Mouse (Mus musculus) kidney, adult 11 months (tissue): ENCODE data around the gene Ctsa.

ENCODE experiments used
- DNase-seq: peaks from one replicate; pipeline ENCODE4 v3.0.0; 2022

The Ctsa gene

DNA sequence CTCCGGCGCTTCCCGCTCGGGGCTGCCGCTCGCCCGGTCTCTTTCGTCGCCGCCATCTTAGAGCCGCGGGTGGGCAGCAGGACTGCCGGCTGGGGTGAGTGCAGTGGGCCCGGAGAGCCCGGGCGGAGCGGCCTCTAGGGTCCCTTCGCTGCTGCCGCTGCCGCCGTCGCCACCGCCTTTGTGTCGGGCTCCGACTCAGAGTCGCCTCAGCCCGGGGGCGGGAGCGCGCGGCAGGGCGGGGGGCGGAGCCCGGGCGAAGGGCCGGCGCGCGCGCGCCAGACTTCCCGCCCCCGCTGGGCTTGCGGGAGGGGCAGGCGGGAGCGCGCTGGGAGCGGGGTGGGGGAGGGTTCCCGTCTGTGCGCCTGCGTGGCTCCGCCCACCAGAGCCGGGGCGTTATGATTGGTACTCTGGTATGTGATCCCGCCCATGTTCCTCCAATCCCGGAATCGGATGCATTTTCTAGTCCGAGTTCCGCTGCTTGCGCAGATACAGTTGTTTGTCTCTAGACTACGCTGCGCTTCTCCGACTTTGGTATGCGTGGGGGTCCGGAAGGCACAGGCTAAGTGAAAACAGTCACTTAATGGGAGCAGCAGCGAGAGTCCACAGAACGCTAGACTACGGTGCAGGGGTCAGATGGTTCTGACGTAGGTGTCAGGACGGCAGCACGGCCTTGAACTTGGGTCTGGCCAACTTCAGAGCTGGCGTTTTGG is 47.0 kb downstream of the Ctsa start:
- peak; percentile 95 for DNase-seq

DNA sequence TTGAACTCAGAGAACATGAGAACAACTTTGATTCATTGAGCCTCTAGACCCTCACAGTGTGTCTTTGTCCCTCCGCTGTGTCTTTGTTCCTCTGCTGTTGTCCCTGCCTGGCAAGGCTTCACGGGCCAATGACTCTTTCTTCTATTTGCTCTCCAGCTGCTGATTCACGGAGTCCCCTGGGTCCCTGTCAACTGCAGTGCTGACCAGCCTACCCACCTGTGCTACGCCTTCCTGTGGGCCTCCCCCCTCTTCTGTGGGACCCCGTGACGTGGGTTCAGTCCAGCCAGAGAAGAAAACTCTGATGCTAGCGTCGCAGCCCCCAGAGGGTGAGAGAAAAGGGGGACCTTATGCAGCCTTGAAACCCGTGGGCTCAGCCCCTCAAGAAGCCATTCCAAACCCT is 49.9 kb downstream of the Ctsa start:
- no peak for DNase-seq

DNA sequence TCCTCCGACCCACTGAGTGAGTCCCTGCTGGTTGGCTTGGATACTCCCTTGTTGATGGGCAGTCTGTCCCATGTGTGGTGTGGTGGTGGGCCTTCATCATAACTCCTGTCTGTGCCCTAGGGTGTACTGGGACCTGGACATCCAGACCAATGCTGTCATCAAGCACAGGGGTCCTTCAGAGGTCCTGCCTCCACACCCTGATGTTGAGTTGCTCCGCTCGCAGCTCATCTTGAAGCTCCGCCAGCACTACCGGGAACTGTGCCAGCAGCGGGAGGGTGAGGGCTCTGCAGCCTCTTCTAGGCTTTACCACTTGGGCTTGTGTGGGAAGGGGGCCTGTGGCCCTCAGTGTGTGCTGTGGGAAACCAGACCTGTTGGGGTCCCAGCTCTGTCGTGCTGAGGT is 53.1 kb downstream of the Ctsa start:
- peak; percentile 38 for DNase-seq

DNA sequence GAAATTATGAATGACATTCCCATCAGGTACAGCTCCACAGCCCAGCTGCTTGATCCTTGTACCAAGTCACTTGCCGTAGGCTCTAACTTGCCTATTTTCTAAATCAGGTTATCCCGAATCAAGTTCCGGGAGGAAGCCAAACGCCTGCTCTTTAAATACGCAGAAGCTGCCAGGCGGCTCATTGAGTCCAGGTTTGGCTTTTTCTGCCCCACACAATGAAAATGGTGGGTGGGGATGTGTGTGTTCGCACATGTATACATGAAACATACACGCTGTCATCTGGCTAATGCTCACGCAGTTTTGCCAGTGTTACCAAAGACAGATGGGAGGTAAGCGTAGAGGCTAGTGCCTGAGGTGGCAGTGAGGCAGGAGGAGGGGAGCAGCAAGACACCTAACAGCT is 53.9 kb downstream of the Ctsa start:
- no peak for DNase-seq

DNA sequence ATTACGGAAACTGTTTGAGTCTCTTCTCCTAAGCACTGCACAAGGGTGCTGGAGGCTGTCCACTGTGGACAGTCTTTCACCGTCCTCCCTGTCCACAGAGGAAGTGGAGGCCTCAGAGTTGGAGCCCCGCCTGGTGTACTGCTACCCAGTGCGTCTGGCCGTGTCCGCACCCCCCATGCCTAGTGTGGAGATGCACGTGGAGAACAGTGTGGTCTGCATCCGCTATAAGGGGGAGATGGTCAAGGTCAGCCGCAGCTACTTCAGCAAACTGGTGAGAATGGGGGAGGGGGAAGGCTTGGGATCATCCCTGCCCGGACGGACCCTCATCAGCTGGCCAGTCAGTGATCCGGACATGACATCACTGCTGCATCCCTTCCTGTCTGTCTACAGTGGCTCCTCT is 56.3 kb downstream of the Ctsa start:
- no peak for DNase-seq

DNA sequence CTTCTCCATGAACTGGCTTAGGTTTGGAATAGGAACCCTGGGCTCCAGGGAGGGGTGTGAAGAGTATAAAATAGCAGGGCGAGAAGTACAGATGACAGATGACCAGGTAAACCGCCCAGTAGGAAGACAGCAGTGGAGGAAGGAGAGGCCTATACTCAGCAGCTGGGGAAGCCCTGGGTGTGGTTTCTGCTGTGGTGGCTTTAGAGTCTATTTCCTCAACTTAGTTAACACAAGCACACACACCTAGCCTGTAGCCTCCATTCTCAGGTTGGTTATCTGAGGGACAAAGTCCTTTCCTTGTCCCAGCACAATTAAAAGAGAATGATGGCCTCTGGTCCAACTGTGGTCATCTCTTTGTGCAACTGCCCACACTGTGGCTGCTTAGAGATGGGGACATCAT is 57.3 kb downstream of the Ctsa start:
- DNase-seq: no peak
